Mouse (Mus musculus) ES-E14 (cell line): ENCODE results near the gene Gm10591. TPM values are rescaled to one million over a fixed set of nuclear protein-coding genes. Genes with fewer than 3 reads are reported as not detected.
"Not testable (repeated sequence)": the region's sequence is repeated elsewhere in the genome, so short reads cannot be mapped to it uniquely, and the experiment has no call there.

Experiments used
- DNase-seq: peaks from one replicate; pipeline ENCODE4 v3.0.0-alpha.2; 2013; ENCODE audit warnings: low read depth, low spot score
- H3K27ac ChIP-seq: 2 replicates; pipeline ENCODE4 v1.5.1; 2012; ENCODE audit warnings: low read depth, mild to moderate bottlenecking, low read length, moderate library complexity, mixed read lengths; ENCODE audit not compliant: poor library complexity, insufficient read depth, severe bottlenecking
- H3K36me3 ChIP-seq: 2 replicates; pipeline ENCODE4 v1.6.1; 2012; ENCODE audit warnings: mild to moderate bottlenecking, low read length, moderate library complexity, mixed read lengths; ENCODE audit not compliant: control insufficient read depth, poor library complexity, insufficient read depth, severe bottlenecking
- H3K4me1 ChIP-seq, 2 experiments: fragments of 150-350 bp in 1 of 2; sonication (generic) in 1 of 2; 2 replicates each; pipeline ENCODE4 v1.6.1; 2012; ENCODE audit warnings: low read length in 2 of 2, mild to moderate bottlenecking in 1 of 2, mixed read lengths in 1 of 2; ENCODE audit not compliant: control insufficient read depth in 2 of 2, insufficient read depth in 2 of 2, poor library complexity in 1 of 2
- H3K4me3 ChIP-seq, 2 experiments: fragments of 150-350 bp in 1 of 2; sonication (generic) in 1 of 2; 2 replicates each; pipeline ENCODE4 v1.5.1; 2012; ENCODE audit warnings: low read length in 2 of 2, low read depth in 1 of 2, mild to moderate bottlenecking in 1 of 2, mixed read lengths in 1 of 2; ENCODE audit not compliant: insufficient read depth in 1 of 2, poor library complexity in 1 of 2, severe bottlenecking in 1 of 2
- H3K9ac ChIP-seq: 2 replicates; pipeline ENCODE4 v1.6.1; 2012; ENCODE audit warnings: low read depth, mild to moderate bottlenecking, low read length, mixed read lengths; ENCODE audit not compliant: poor library complexity, insufficient read depth, severe bottlenecking
- H3K9me3 ChIP-seq: fragments of 150-350 bp; sonication (generic); 2 replicates; pipeline ENCODE4 v1.6.1; 2012; ENCODE audit warnings: low read depth, mild to moderate bottlenecking, low read length; ENCODE audit not compliant: control insufficient read depth, insufficient read depth
- in situ Hi-C, 2 experiments: fragments of 600-800 bp; cut with MboI; formaldehyde crosslinking; loops; one replicate each; pipeline ENCODE4 v1.15.1; 2025; ENCODE audit warnings: low sequenced_read_pairs in 2 of 2, inconsistent platforms in 1 of 2; ENCODE audit not compliant: unreplicated experiment in 2 of 2
- total RNA-seq: library from RNA; depleted of rRNA; stranded (reverse); fragments of 300-350 nt; gene quantifications from 2 replicates; pipeline ENCODE4 v1.2.3, GENCODE M21; 2012; rRNA removed

Gm10591 gene
- not detected in 2 replicates for total RNA-seq

- H3K9ac ChIP-seq, in situ Hi-C loops, DNase-seq, H3K4me3 ChIP-seq, H3K4me1 ChIP-seq, H3K27ac ChIP-seq, H3K9me3 ChIP-seq, H3K36me3 ChIP-seq: not testable (repeated sequence)
Measured at GRCm38 (mm10) chr4:42611895-42612294, at the start of gene Gm10591. Gene Gm10591 (plus strand): TSS chr4:42612195.

DNA sequence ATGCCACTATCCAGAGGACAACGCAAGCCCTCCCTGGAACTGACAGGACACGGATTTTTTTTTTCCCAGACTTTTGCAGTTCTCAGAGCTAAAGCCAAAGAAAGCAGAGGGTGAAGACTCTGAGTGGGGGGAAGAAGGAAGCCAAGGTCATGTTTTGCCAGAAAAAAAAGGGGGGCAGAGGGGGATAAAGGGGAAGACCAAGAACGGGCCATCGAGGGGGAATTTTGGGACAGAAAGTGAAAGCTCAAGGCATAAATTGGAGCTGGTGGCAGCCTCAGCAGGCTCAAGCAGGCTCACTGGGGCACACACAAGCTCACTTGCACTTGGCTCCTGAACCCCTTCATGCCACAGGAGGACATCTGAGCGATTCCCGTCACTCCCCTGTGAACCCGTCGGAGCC is 17.4 kb downstream of the Gm10591 start, which contains the start of gene Gm2564:
Gm2564 (plus strand) TSS at position 301 of the 400 bp plus-strand sequence.
- H3K4me3 ChIP-seq, H3K9me3 ChIP-seq, H3K4me1 ChIP-seq, in situ Hi-C loops, H3K27ac ChIP-seq, H3K9ac ChIP-seq, H3K36me3 ChIP-seq, DNase-seq: not testable (repeated sequence)

DNA sequence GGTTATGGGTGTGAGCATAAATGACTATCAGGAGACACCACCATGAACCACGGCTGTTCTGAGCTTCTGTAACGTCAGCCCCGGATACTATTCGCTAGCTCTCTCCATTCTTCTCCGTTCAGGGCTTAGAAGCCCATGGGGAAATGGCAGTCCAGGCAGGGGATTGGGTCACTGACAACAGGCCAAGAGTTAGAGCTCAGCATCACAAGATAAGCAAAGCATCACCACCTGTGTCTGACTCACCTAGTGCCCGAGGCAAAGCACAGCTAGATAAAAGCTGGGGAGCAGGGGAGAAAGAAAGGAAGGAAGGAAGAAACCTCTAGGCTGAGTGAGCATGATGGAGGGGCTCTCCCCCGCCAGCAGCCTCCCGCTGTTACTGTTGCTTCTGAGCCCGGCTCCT is 43.0 kb downstream of the Gm10591 start, which contains the start of gene Ccl27b:
Ccl27b (plus strand) TSS at position 301 of the 400 bp plus-strand sequence.
- H3K4me1 ChIP-seq, H3K36me3 ChIP-seq, H3K27ac ChIP-seq, H3K9me3 ChIP-seq, H3K4me3 ChIP-seq, DNase-seq, in situ Hi-C loops, H3K9ac ChIP-seq: not testable (repeated sequence)

DNA sequence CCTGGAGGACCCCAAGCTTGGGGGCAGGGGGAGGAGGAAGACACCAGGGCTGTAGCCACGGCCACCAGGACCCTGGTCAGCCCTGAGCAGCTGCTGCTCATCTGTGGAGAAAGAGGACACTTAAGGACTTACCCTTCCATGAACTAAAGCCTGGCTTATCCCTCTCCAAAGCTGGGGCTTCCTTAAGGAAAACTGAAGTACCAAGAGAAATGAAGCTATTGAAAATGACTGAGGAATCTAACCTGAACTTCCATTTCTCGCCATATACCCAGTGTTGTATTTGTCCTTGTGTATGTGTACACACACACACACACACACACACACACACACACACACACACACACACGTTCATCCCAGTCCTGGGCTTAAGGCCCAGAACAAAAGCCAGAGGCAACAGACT is 49.8 kb downstream of the Gm10591 start, which contains the start of gene Il11ra2:
Il11ra2 (minus strand) TSS at position 101 of the 400 bp plus-strand sequence.
- in situ Hi-C loops, H3K4me1 ChIP-seq, H3K36me3 ChIP-seq, H3K4me3 ChIP-seq, H3K9me3 ChIP-seq, H3K9ac ChIP-seq, DNase-seq, H3K27ac ChIP-seq: not testable (repeated sequence)

Other genes with a start within 250 kb of the Gm10591 start
- gene Gm21586, start 172.8 kb upstream of the Gm10591 start, total RNA-seq, result not detected in 2 replicates
- gene Gm2163, start 145.4 kb upstream of the Gm10591 start, total RNA-seq, result not detected in 2 replicates
- not detected in 2 replicates for gene Fam205a2, start 84.0 kb upstream of the Gm10591 start, total RNA-seq
- gene Gm2564, start 17.5 kb downstream of the Gm10591 start, total RNA-seq, result not detected in 2 replicates
- not detected in 2 replicates for gene Ccl27b, start 43.1 kb downstream of the Gm10591 start, total RNA-seq
- gene Il11ra2, start 49.7 kb downstream of the Gm10591 start, total RNA-seq, result not detected in 2 replicates
- not detected in 2 replicates for gene 4930578G10Rik, start 123.3 kb downstream of the Gm10591 start, total RNA-seq
- not detected in 2 replicates for gene Ccl19, start 144.4 kb downstream of the Gm10591 start, total RNA-seq
- gene Ccl21a, start 161.8 kb downstream of the Gm10591 start, total RNA-seq, result not detected in 2 replicates
- 0.04 TPM in 1 of 2 replicates, not detected in the other for gene Fam205a1, start 241.7 kb downstream of the Gm10591 start, total RNA-seq
- 0.09 and 0.11 TPM in 2 replicates for gene Gm12394, start 244.6 kb downstream of the Gm10591 start, total RNA-seq